Mouse (Mus musculus) heart, embryonic 16.5 days (tissue): ENCODE data around the gene Itgax. TPM values are rescaled to one million over a fixed set of nuclear protein-coding genes. Genes with fewer than 3 reads are reported as not detected.

Experiments used
- ATAC-seq: fragments of 200-750 bp; cut with Nextera tagmentation; replicated peaks from 2 replicates; pipeline ENCODE4 v1.8.0; 2017; ENCODE audit warnings: moderate number of reproducible peaks; ENCODE audit not compliant: insufficient read depth, low FRiP score; ENCODE audit errors: extremely low read depth
- H3K27ac ChIP-seq: fragments of 300-500 bp; sonication (generic); 2 replicates; pipeline ENCODE4 v1.5.1; 2014; ENCODE audit warnings: mild to moderate bottlenecking, low read length, control low read depth, moderate library complexity
- H3K27me3 ChIP-seq: fragments of 300-500 bp; sonication (generic); 2 replicates; pipeline ENCODE4 v1.6.1; 2014; ENCODE audit warnings: low read length, mixed read lengths; ENCODE audit not compliant: control insufficient read depth, insufficient read depth
- H3K36me3 ChIP-seq: fragments of 300-500 bp; sonication (generic); 2 replicates; pipeline ENCODE4 v1.6.1; 2014; ENCODE audit not compliant: control insufficient read depth, insufficient read depth
- H3K4me1 ChIP-seq: fragments of 300-500 bp; sonication (generic); 2 replicates; pipeline ENCODE4 v1.6.1; 2014; ENCODE audit warnings: low read length, mixed read lengths; ENCODE audit not compliant: control insufficient read depth, insufficient read depth
- H3K4me2 ChIP-seq: fragments of 300-500 bp; sonication (generic); 2 replicates; pipeline ENCODE4 v1.6.1; 2014; ENCODE audit warnings: low read depth, mild to moderate bottlenecking, control low read depth, low read length
- H3K4me3 ChIP-seq: fragments of 300-500 bp; sonication (generic); 2 replicates; pipeline ENCODE4 v1.5.1; 2014; ENCODE audit warnings: mild to moderate bottlenecking, control low read depth, low read length
- H3K9ac ChIP-seq: fragments of 300-500 bp; sonication (generic); 2 replicates; pipeline ENCODE4 v1.6.1; 2014; ENCODE audit warnings: low read length, control low read depth
- H3K9me3 ChIP-seq: fragments of 300-500 bp; sonication (generic); replicated peaks from 2 replicates; pipeline ENCODE4 v1.6.1; 2016; ENCODE audit warnings: low read length; ENCODE audit not compliant: control insufficient read depth
- WGBS: fragments of 180-500 bp; shearing (Covaris S2); extraction: QIAGEN DNeasy Blood & Tissue Kit; methylation state at CpG from one replicate; pipeline ENCODE4 v1.1.7; 2014; 5-methylcytosine and 5-hydroxymethylcytosine counted together
- polyA plus RNA-seq: library from polyadenylated mRNA; unstranded; fragments of >200 nt; fragmentation: Nextera tagmentation; extraction: Ambion mirVana; gene quantifications from 2 replicates; pipeline ENCODE4 v1.2.1, GENCODE M21; 2015

The Itgax gene
- polyA plus RNA-seq, 1 experiment from 2014 or later = 0.67 TPM

DNA sequence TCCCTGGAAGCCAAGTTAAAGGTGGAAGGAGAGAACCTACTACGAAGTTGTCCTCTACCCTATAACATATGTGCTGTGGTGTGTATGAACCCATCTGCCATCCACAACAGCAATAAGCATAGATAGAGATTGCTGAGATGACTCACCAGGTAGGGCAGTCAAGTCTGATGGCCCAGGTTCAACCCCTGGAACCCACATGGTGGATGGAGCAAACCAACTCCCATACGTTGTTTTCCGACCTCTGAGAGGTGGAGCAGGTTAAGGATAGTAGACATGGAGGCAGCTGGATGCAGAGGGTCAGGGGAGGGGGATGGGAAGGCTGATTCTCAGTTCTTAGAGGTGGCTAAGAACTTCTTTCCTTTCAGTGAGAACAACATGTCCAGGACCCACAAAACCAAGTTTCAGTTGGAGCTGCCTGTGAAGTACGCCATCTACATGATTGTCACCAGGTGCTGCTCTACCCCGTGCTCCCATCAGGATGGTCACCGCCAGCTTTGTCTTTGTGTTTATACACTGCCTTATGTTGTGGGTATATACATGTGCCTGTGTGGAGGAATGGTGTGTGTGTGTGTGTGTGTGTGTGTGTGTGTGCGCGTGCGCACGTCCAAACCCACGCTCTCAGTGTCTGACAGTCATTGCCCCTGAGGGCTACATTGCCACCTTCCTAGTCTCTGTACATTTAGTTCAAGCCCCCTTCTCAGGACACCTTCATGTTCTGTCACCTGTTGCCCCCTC, 14.8 kb upstream of the Itgax start:
- Histone ChIP-seq H3K4me1 (no peaks in the 10 kb centered on the region), H3K4me3 (no peak overlapping the region), H3K27ac (no peak overlapping the region), H3K27me3 (no peaks in the 10 kb centered on the region; the same call in 1 of the 2 replicates), H3K4me2 (no peak overlapping the region), H3K9me3 (no peaks in the 10 kb centered on the region), H3K36me3 (no peaks in the 10 kb centered on the region), H3K9ac (no peak overlapping the region)
- 90% methylated on average over 11 of the region's 11 CpGs for WGBS
- no peak; the same call in 1 of the 2 replicates for ATAC-seq

DNA sequence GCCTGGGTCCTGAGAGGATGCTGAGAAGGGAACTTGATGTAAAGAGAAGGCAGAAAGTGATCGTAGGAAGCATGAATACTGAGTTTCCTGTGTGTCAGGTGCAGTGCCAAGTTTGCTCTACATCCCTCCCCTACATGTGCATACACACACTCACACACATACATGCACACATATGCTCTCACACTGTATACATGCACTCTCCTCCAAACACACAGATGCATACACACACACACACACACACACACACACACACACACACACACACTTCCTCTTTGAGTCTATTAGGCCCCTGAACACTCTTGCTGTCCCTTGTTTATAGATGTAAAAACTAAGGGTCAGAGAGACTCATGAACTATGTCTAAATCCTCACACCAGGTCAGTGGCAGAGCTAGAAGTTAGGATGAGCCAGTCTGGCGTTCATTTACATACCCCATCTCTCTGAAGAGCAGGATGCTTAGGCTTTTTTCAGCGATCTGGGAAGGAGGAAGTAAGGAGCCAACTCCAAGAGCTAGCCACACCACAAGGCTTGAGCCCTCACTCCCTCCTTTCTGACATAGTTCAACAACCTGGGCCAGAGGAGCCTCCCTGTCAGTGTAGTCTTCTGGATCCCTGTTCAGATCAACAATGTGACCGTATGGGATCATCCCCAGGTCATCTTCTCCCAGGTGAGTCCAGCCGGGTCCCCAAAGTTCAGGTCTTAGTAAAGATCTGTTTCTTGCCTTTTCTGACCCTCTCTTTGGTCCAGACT, 14.0 kb upstream of the Itgax start:
- H3K4me3 ChIP-seq = no peak overlapping the region
- no peak overlapping the region for H3K27ac ChIP-seq
- H3K9ac ChIP-seq = no peak overlapping the region
- H3K36me3 ChIP-seq = no peaks in the 10 kb centered on the region
- no peaks in the 10 kb centered on the region for H3K4me1 ChIP-seq
- no peaks in the 10 kb centered on the region; the same call in 1 of the 2 replicates for H3K27me3 ChIP-seq
- 66% methylated on average over 5 of the region's 5 CpGs for WGBS
- no peaks in the 10 kb centered on the region for H3K9me3 ChIP-seq
- no peak overlapping the region for H3K4me2 ChIP-seq
- no peak for ATAC-seq

DNA sequence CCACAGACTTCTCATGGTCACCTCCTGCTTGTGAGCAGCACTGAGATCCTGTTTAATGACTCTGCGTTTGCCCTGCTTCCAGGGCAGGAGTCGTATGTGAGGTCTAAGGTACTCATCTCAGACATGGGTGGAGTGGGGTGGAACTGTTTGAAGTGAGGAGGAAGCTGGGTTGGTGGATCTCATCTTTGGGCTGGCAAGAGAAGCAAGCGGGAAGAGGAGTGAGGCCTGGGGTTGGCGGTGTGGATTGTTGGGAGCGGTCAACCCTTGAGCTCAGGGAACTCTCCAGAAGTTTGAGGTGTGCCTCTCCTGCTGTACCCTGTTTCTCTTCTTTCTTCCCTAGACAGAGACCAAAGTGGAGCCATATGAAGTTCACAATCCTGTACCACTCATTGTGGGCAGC, 13.0 kb upstream of the Itgax start:
- Histone ChIP-seq H3K9ac (no peak overlapping the region), H3K4me1 (no peaks in the 10 kb centered on the region), H3K36me3 (no peaks in the 10 kb centered on the region), H3K27me3 (no peaks in the 10 kb centered on the region), H3K9me3 (no peaks in the 10 kb centered on the region), H3K27ac (no peak overlapping the region), H3K4me3 (no peak overlapping the region), H3K4me2 (no peak overlapping the region)
- ATAC-seq = no peak
- 90% methylated on average over 5 of the region's 5 CpGs for WGBS

DNA sequence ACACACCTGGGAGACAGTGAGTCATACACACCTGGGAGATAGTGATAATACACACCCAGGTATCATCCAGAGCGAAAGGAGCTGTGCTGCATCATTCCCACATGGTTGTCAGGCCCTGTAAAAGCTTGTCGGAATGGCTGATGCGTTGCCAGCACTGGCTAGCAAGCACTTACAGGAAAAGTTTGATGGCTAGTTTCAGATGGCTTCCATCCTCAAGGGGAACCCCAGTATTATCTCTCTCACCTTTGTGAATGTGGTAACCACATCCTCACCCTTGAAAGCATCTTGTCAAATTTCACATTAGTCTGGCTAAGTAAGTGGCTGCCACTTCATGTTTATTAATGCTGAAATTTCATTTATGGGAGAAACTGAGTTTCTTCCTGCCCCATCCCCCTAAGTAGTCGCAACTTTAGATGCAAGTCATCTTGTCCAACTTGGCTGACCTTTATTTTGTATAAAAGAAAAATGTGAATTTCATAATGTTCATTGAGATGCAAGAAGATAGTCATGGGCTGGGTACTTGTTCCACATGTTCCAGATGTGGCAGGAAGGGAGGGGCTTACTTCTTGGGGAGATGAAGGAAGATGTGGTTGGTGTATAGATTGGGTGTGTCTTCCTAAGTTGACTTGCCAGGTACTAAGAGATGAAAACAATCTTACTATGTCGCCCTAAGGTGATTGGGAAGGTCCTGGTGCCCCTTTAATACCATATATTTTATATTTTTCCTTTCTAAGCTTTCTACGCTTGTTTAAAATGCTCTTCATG, 9.4 kb upstream of the Itgax start:
- Histone ChIP-seq H3K9me3 (no peaks in the 10 kb centered on the region), H3K4me3 (no peak overlapping the region), H3K4me1 (no peaks in the 10 kb centered on the region), H3K27me3 (no peaks in the 10 kb centered on the region), H3K36me3 (no peaks in the 10 kb centered on the region), H3K27ac (no peak overlapping the region), H3K4me2 (no peak overlapping the region), H3K9ac (no peak overlapping the region)
- WGBS = 78% methylated on average over 6 of the region's 6 CpGs
- ATAC-seq = no peak

DNA sequence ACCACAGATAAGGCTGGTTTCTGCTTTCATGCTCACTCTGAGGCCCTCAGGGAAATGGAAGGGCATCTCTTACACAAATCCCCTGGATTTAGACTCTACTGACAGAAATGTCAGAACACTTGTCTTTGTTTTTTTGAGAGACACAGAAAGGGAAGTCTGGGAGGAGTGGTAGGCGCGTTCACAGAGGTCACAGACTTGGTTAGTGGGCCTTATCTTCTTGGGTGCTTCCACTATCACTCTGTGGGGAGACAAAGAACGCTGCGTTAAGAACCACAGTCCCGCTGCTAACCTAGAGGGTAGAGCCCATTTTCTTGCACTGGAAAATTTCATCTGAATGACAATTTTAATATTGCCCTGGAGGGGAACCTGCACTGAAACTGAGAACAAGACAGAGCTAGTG, 2.8 kb downstream of the Itgax start:
- no peak overlapping the region for H3K27ac ChIP-seq
- no peaks in the 10 kb centered on the region for H3K36me3 ChIP-seq
- H3K9me3 ChIP-seq = no peaks in the 10 kb centered on the region
- WGBS = 40% methylated on average over 5 of the region's 5 CpGs
- H3K4me3 ChIP-seq = no peak overlapping the region
- peaks cover 9% of the 10 kb centered on the region for H3K4me1 ChIP-seq
- H3K9ac ChIP-seq = no peak overlapping the region
- no peak overlapping the region for H3K4me2 ChIP-seq
- ATAC-seq = no peak
- H3K27me3 ChIP-seq = no peaks in the 10 kb centered on the region

DNA sequence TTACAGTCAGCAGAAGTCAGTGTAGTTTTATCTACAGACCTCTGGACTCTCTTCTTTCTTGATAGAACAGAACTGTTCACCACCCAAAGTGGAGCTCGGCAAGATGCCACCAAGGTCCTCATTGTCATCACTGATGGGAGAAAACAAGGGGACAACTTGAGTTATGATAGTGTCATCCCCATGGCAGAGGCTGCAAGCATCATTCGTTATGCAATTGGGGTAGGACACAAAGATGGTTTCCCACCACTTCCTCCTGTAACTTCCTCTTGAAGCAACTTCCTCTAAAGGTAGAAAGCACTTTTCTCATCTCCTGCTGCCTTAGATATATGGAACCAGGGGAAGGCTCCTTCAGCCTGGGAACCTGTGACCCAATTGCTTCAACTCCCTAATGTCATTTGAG, 4.2 kb downstream of the Itgax start:
- Histone ChIP-seq H3K27me3 (no peaks in the 10 kb centered on the region), H3K9me3 (no peaks in the 10 kb centered on the region), H3K4me1 (no peaks in the 10 kb centered on the region; the same call in 1 of the 2 replicates), H3K4me2 (no peak overlapping the region), H3K4me3 (no peak overlapping the region), H3K9ac (no peak overlapping the region), H3K27ac (no peak overlapping the region), H3K36me3 (no peaks in the 10 kb centered on the region)
- 71% methylated on average over 2 of the region's 2 CpGs for WGBS
- no peak for ATAC-seq

DNA sequence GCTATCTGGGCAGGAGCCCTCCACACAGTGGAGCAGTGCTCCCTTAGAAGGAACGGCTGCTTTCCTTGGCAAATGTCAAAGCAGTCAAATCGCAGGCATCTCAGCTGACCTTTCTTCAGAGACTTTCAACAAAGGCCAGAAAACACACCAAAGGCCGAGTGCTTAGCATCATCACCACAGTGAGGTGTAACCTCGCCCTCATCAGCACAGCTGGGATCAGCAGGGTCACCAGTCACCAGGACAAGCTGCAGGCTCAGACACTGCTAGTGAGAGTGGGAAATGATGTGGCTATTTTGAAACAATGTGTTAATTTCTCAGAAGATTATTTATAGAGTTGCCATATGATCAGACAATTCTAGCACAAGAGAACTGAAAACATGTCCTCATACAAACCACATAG, 7.6 kb downstream of the Itgax start:
- no peak for ATAC-seq
- no peaks in the 10 kb centered on the region for H3K36me3 ChIP-seq
- H3K27me3 ChIP-seq = no peaks in the 10 kb centered on the region

DNA sequence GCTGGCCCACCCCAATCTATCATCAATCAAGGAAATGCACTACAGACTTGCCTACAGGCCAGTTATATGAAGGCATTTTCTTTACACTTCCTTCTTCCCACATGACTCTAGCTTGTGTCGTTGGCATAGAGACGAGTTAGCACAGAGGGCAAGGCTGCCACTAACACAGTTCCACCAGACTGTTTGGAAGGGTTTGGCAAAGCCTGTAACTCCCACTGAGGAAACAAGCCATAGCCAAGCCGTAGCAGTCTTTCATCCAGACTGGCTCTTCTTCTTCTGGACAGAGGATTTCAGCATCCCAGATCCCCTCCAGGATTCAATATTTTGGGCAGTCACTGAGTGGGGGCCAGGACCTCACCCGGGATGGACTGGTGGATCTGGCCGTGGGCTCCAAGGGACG, 10.3 kb downstream of the Itgax start:
- 86% methylated on average over 6 of the region's 6 CpGs for WGBS
- H3K4me1 ChIP-seq = no peaks in the 10 kb centered on the region
- H3K27ac ChIP-seq = no peak overlapping the region
- H3K4me2 ChIP-seq = no peak overlapping the region
- H3K9me3 ChIP-seq = no peaks in the 10 kb centered on the region
- H3K36me3 ChIP-seq = no peaks in the 10 kb centered on the region
- no peak for ATAC-seq
- H3K9ac ChIP-seq = no peak overlapping the region
- H3K4me3 ChIP-seq = no peak overlapping the region
- no peaks in the 10 kb centered on the region for H3K27me3 ChIP-seq

More for the DNA sequence above, 7.6 kb downstream of the Itgax start:
- WGBS = 39% methylated on average over 4 of the region's 4 CpGs
- Histone ChIP-seq H3K4me1 (no peaks in the 10 kb centered on the region), H3K4me2 (no peak overlapping the region), H3K9me3 (no peaks in the 10 kb centered on the region), H3K9ac (no peak overlapping the region), H3K4me3 (no peak overlapping the region), H3K27ac (no peak overlapping the region)

DNA sequence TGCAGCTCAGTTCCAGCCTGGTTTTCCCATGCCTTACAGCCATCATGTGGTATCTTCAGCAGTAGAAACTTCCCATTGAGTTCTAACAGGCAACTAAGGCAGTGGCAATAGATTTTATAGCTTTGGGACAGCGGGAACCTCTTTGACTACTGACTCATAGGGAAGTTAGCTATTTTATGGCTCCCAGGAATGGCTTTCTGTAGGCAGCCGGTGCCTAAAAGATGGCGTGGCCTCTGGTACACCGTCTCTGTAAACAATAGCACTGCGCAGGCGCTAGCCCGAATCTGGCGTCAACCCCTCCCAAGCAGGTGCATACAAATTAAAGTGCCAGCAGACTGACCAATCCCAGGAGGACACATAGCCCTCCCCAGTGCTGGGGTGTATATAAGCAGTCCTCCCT, 21.6 kb downstream of the Itgax start:
- H3K4me2 ChIP-seq = no peak overlapping the region
- H3K4me1 ChIP-seq = peaks cover 2% of the 10 kb centered on the region; the same call in 1 of the 2 replicates
- no peaks in the 10 kb centered on the region for H3K9me3 ChIP-seq
- no peaks in the 10 kb centered on the region for H3K27me3 ChIP-seq
- H3K4me3 ChIP-seq = no peak overlapping the region
- WGBS = 91% methylated on average over 8 of the region's 8 CpGs
- ATAC-seq = no peak
- H3K9ac ChIP-seq = no peak overlapping the region
- H3K27ac ChIP-seq = no peak overlapping the region
- H3K36me3 ChIP-seq = no peaks in the 10 kb centered on the region
